Mouse (Mus musculus): Measurements from ENCODE around the gene Pdxk.

Gene Pdxk

Small RNAs within 50 kb of the gene (microRNA-seq; reads per million reads assigned to microRNA genes)
- gene Mir6410 (0 reads per million in 2 experiments), gene Mir6907 (0.57 to 0.74 reads per million in 2 experiments), gene Mir6908 (0.12 to 0.69 reads per million in 2 experiments)

All from adrenal gland (tissue).